Mouse (Mus musculus) liver, embryonic 15.5 days (tissue): ENCODE data around the gene Gm21885. TPM values are rescaled to one million over a fixed set of nuclear protein-coding genes. Genes with fewer than 3 reads are reported as not detected.

ENCODE experiments used
- ATAC-seq: fragments of 200-750 bp; cut with Nextera tagmentation; 2 replicates; pipeline ENCODE4 v1.8.0; 2017; ENCODE audit warnings: moderate number of reproducible peaks, mild to moderate bottlenecking, moderate library complexity; ENCODE audit not compliant: insufficient read depth
- H3K27ac ChIP-seq: fragments of 300-500 bp; sonication (generic); replicated peaks from 2 replicates; pipeline ENCODE4 v1.5.1; 2015; ENCODE audit warnings: mild to moderate bottlenecking, inconsistent platforms
- H3K27me3 ChIP-seq: fragments of 300-500 bp; sonication (generic); 2 replicates; pipeline ENCODE4 v1.6.1; 2015; ENCODE audit warnings: mild to moderate bottlenecking, inconsistent platforms
- H3K36me3 ChIP-seq: fragments of 300-500 bp; sonication (generic); replicated peaks from 2 replicates; pipeline ENCODE4 v1.6.1; 2015; ENCODE audit warnings: moderate library complexity, mild to moderate bottlenecking, inconsistent platforms
- H3K4me1 ChIP-seq: fragments of 300-500 bp; sonication (generic); replicated peaks from 2 replicates; pipeline ENCODE4 v1.6.1; 2015; ENCODE audit warnings: inconsistent platforms
- H3K4me2 ChIP-seq: fragments of 300-500 bp; sonication (generic); 2 replicates; pipeline ENCODE4 v1.6.1; 2015; ENCODE audit warnings: moderate library complexity, mild to moderate bottlenecking, inconsistent platforms
- H3K4me3 ChIP-seq: fragments of 300-500 bp; sonication (generic); replicated peaks from 2 replicates; pipeline ENCODE4 v1.5.1; 2015; ENCODE audit warnings: mild to moderate bottlenecking, inconsistent platforms
- H3K9ac ChIP-seq: fragments of 300-500 bp; sonication (generic); 2 replicates; pipeline ENCODE4 v1.6.1; 2015; ENCODE audit warnings: moderate library complexity, mild to moderate bottlenecking, inconsistent platforms
- H3K9me3 ChIP-seq: fragments of 300-500 bp; sonication (generic); replicated peaks from 2 replicates; pipeline ENCODE4 v1.6.1; 2016; ENCODE audit warnings: inconsistent platforms
- WGBS: fragments of 180-500 bp; shearing (Covaris S2); methylation state at CpG from one replicate; pipeline ENCODE4 v1.1.7; 2015; ENCODE audit warnings: mixed read lengths; ENCODE audit not compliant: insufficient replicate concordance; 5-methylcytosine and 5-hydroxymethylcytosine counted together
- polyA plus RNA-seq: library from polyadenylated mRNA; unstranded; fragments of >200 nt; fragmentation: Nextera tagmentation; extraction: Ambion mirVana; gene quantifications from 2 replicates; pipeline ENCODE4 v1.2.1, GENCODE M21; 2015

The Gm21885 gene
- polyA plus RNA-seq, 1 experiment from 2014 or later: not detected

DNA sequence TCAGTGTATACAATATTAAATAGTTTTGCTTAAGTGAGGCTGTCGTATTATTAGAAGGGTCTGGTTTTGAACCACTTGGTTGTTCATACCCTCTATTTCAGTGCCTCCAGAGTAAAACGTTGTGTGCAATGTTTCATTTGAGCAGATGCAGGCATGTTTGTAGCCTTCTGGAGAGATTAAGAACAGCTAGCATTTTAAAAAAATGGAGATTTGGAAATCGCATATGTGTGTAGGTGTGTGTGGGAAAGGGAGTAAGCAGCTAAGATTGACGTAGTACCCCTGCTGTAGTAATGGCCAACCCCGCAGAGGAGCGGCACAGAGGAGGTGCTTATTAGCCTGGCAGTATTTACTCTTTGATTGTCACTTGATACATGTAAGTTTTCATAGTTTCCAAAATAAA is 51.1 kb downstream of the Gm21885 start:
- no peak overlapping the region for H3K4me2 ChIP-seq
- peaks cover 18% of the 10 kb centered on the region for H3K36me3 ChIP-seq
- H3K4me3 ChIP-seq: no peak overlapping the region
- no peaks in the 10 kb centered on the region for H3K27me3 ChIP-seq
- no peak overlapping the region for H3K27ac ChIP-seq
- peaks cover 75% of the 10 kb centered on the region for H3K4me1 ChIP-seq
- ATAC-seq: no peak
- H3K9me3 ChIP-seq: no peaks in the 10 kb centered on the region
- H3K9ac ChIP-seq: no peak overlapping the region
- WGBS: 84% methylated on average over 6 of the region's 6 CpGs

DNA sequence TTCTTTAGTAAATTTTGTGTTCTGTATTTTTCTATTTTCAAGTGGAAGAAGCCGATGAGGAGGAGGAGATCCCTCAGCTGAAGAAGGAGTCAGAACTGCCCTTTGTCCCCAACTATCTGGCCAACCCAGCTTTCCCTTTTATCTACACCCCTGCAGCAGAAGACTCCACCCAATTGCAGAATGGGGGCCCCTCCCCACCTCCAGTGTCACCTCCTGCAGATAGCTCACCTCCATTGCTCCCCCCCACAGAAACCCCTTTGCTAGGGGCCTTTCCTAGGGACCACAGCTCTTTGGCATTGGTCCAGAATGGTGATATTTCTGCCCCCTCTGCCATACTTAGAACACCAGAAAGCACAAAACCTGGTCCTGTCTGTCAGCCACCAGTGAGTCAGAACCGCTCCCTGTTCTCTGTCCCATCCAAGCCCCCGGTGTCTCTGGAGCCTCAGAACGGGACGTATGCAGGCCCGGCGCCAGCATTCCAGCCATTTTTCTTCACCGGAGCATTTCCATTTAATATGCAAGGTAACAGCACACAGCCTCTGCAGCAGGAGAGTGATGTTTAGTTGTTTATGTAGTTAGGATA is 52.8 kb downstream of the Gm21885 start:
- Histone ChIP-seq H3K9me3 (no peaks in the 10 kb centered on the region), H3K4me3 (peak overlapping the region; percentile 9; the same call in 1 of the 2 replicates), H3K27me3 (no peaks in the 10 kb centered on the region), H3K27ac (peak overlapping the region; percentile 77), H3K4me1 (peaks cover 74% of the 10 kb centered on the region), H3K9ac (0 out of 2 replicates have a peak overlapping the region, but pooled peaks have one; percentile 12), H3K4me2 (peak overlapping the region; percentile 58), H3K36me3 (peaks cover 36% of the 10 kb centered on the region)
- 71% methylated on average over 8 of the region's 8 CpGs for WGBS
- peak; percentile 96 for ATAC-seq

Other genes with a start within 250 kb of the Gm21885 start
- 12.8 and 13.0 TPM in 2 replicates for gene Tob1, start 70.4 kb upstream of the Gm21885 start, polyA plus RNA-seq
- 0.15 TPM in 2 replicates for gene Wfikkn2, start 35.9 kb upstream of the Gm21885 start, polyA plus RNA-seq
- gene Luc7l3, start 40.1 kb downstream of the Gm21885 start, polyA plus RNA-seq: 35.5 and 36.8 TPM in 2 replicates
- gene Ankrd40, start 46.1 kb downstream of the Gm21885 start, polyA plus RNA-seq: 7.4 and 9.0 TPM in 2 replicates
- gene Abcc3, start 111.1 kb downstream of the Gm21885 start, polyA plus RNA-seq: 8.4 TPM in 2 replicates
- gene Cacna1g, start 192.3 kb downstream of the Gm21885 start, polyA plus RNA-seq: 2.3 and 2.7 TPM in 2 replicates
- not detected in 2 replicates for gene Spata20, start 204.3 kb downstream of the Gm21885 start, polyA plus RNA-seq
- gene Epn3, start 218.1 kb downstream of the Gm21885 start, polyA plus RNA-seq: 0.09 and 0.15 TPM in 2 replicates
- 0.09 TPM in 1 of 2 replicates, not detected in the other for gene Mycbpap, start 239.9 kb downstream of the Gm21885 start, polyA plus RNA-seq